Mouse (Mus musculus) CH12.LX (cell line): Measurements from ENCODE around the gene Pld5. TPM values are rescaled to one million over a fixed set of nuclear protein-coding genes. Genes with fewer than 3 reads are reported as not detected.

Experiments used
- DNase-seq: peaks from one replicate; pipeline ENCODE4 v3.0.0-alpha.2; 2013; ENCODE audit errors: extremely low read depth
- H3K27ac ChIP-seq: 2 replicates; pipeline ENCODE4 v1.5.1; 2012; ENCODE audit warnings: low read depth, mild to moderate bottlenecking, control low read depth, moderate library complexity; ENCODE audit not compliant: insufficient read depth
- H3K27me3 ChIP-seq: replicated peaks from 2 replicates; pipeline ENCODE3; 2012; ENCODE audit warnings: inconsistent platforms
- H3K36me3 ChIP-seq, 2 experiments: replicated peaks in 1 of 2; 2 replicates each; pipeline versions ENCODE3 to v1.6.1; 2012; ENCODE audit warnings: inconsistent platforms in 1 of 2, low read length in 1 of 2, mild to moderate bottlenecking in 1 of 2, mixed read lengths in 1 of 2, moderate library complexity in 1 of 2; ENCODE audit not compliant: control insufficient read depth in 1 of 2, insufficient read depth in 1 of 2
- H3K4me1 ChIP-seq, 2 experiments: 2 replicates each; pipeline ENCODE4 v1.6.1; 2012; ENCODE audit warnings: inconsistent platforms in 1 of 2, moderate library complexity in 1 of 2; ENCODE audit not compliant: insufficient read depth in 2 of 2, control insufficient read depth in 1 of 2
- H3K4me2 ChIP-seq: 2 replicates; pipeline ENCODE4 v1.6.1; 2012; ENCODE audit warnings: low read depth, mild to moderate bottlenecking, control low read depth; ENCODE audit not compliant: poor library complexity, insufficient read depth, severe bottlenecking
- H3K4me3 ChIP-seq, 3 experiments: fragments of 150-350 bp in 1 of 3; sonication (generic) in 1 of 3; replicated peaks in 1 of 3; 2 replicates each; pipeline versions ENCODE3 to v1.5.1; 2011 to 2012; ENCODE audit warnings: low read depth in 2 of 3, low read length in 2 of 3, mild to moderate bottlenecking in 2 of 3, moderate library complexity in 2 of 3, control low read depth in 1 of 3, improper control_type of control experiment in 1 of 3, inconsistent platforms in 1 of 3, mixed read lengths in 1 of 3; ENCODE audit not compliant: poor library complexity in 1 of 3
- H3K79me2 ChIP-seq: replicated peaks from 2 replicates; pipeline ENCODE4 v1.6.1; 2012; ENCODE audit warnings: mild to moderate bottlenecking, moderate library complexity; ENCODE audit not compliant: control insufficient read depth, poor library complexity, insufficient read depth, severe bottlenecking; ENCODE audit errors: extremely low read depth
- H3K9ac ChIP-seq: 2 replicates; pipeline ENCODE4 v1.6.1; 2012; ENCODE audit warnings: low read depth, mild to moderate bottlenecking, control low read depth, moderate library complexity; ENCODE audit not compliant: insufficient read depth
- H3K9me3 ChIP-seq: replicated peaks from 2 replicates; pipeline ENCODE3; 2012; ENCODE audit warnings: low read length, inconsistent platforms, mixed read lengths
- BHLHE40 ChIP-seq: IDR thresholded peaks from 2 replicates; pipeline ENCODE4 v1.6.1; 2011; ENCODE audit warnings: mild to moderate bottlenecking, low read depth, low read length, improper control_type of control experiment
- CHD1 ChIP-seq: IDR thresholded peaks from 2 replicates; pipeline ENCODE4 v1.6.1; 2012; ENCODE audit warnings: low read depth, low read length, improper control_type of control experiment, inconsistent platforms
- E2F4 ChIP-seq: IDR thresholded peaks from 2 replicates; pipeline ENCODE4 v1.6.1; 2011; ENCODE audit warnings: low read depth, low read length, improper control_type of control experiment; ENCODE audit not compliant: insufficient replicate concordance
- ELF1 ChIP-seq: IDR thresholded peaks from 2 replicates; pipeline ENCODE4 v1.6.1; 2014; ENCODE audit warnings: low read depth, mild to moderate bottlenecking, inconsistent platforms, low read length, improper control_type of control experiment
- ETS1 ChIP-seq: conservative IDR thresholded peaks from 2 replicates; pipeline ENCODE4 v1.6.1; 2012; ENCODE audit warnings: low read depth, mild to moderate bottlenecking, inconsistent platforms, low read length, improper control_type of control experiment, moderate library complexity
- HCFC1 ChIP-seq: IDR thresholded peaks from 2 replicates; pipeline ENCODE4 v1.6.1; 2012; ENCODE audit warnings: low read depth, mild to moderate bottlenecking, inconsistent platforms, low read length, improper control_type of control experiment
- IRF4 ChIP-seq: IDR thresholded peaks from 2 replicates; pipeline ENCODE4 v1.6.1; 2014; ENCODE audit warnings: low read depth, mild to moderate bottlenecking, inconsistent platforms, low read length, improper control_type of control experiment
- JUN ChIP-seq: IDR thresholded peaks from 2 replicates; pipeline ENCODE4 v1.6.1; 2011; ENCODE audit warnings: low read depth, mild to moderate bottlenecking, low read length, improper control_type of control experiment, moderate library complexity; ENCODE audit not compliant: insufficient read depth
- KAT2A ChIP-seq: IDR thresholded peaks from 2 replicates; pipeline ENCODE4 v1.6.1; 2012; ENCODE audit warnings: low read length, improper control_type of control experiment, inconsistent platforms; ENCODE audit not compliant: insufficient replicate concordance
- MAFK ChIP-seq: IDR thresholded peaks from 2 replicates; pipeline ENCODE4 v1.6.1; 2011; ENCODE audit warnings: low read length, improper control_type of control experiment; ENCODE audit not compliant: insufficient replicate concordance
- MAX ChIP-seq: IDR thresholded peaks from 2 replicates; pipeline ENCODE4 v1.6.1; 2011; ENCODE audit warnings: low read length, improper control_type of control experiment
- MEF2A ChIP-seq: IDR thresholded peaks from 2 replicates; pipeline ENCODE4 v1.6.1; 2014; ENCODE audit warnings: low read depth, mild to moderate bottlenecking, inconsistent platforms, low read length, improper control_type of control experiment, borderline replicate concordance
- MXI1 ChIP-seq: IDR thresholded peaks from 2 replicates; pipeline ENCODE4 v1.6.1; 2011; ENCODE audit warnings: mild to moderate bottlenecking, low read depth, low read length, improper control_type of control experiment
- MYC ChIP-seq: IDR thresholded peaks from 2 replicates; pipeline ENCODE4 v1.6.1; 2011; ENCODE audit warnings: low read depth, mild to moderate bottlenecking, improper control_type of control experiment, low read length
- NELFE ChIP-seq: IDR thresholded peaks from 2 replicates; pipeline ENCODE4 v1.6.1; 2011; ENCODE audit warnings: low read depth, low read length, improper control_type of control experiment
- NRF1 ChIP-seq: IDR thresholded peaks from 2 replicates; pipeline ENCODE4 v1.6.1; 2014; ENCODE audit warnings: low read depth, mild to moderate bottlenecking, inconsistent platforms, low read length, improper control_type of control experiment, moderate library complexity
- PAX5 ChIP-seq: IDR thresholded peaks from 2 replicates; pipeline ENCODE4 v1.6.1; 2012; ENCODE audit warnings: low read length, inconsistent platforms, mixed read lengths
- POLR2A ChIP-seq: IDR thresholded peaks from 2 replicates; pipeline ENCODE4 v1.6.1; 2011; ENCODE audit warnings: low read depth, mild to moderate bottlenecking, improper control_type of control experiment, low read length
- POLR2AphosphoS2 ChIP-seq: IDR thresholded peaks from 2 replicates; pipeline ENCODE4 v1.6.1; 2011; ENCODE audit warnings: low read depth, low read length, improper control_type of control experiment
- RAD21 ChIP-seq: IDR thresholded peaks from 2 replicates; pipeline ENCODE4 v1.6.1; 2011; ENCODE audit warnings: low read depth, mild to moderate bottlenecking, low read length, improper control_type of control experiment, moderate library complexity
- RCOR1 ChIP-seq: conservative IDR thresholded peaks from 2 replicates; pipeline ENCODE4 v1.6.1; 2012; ENCODE audit warnings: low read depth, mild to moderate bottlenecking, inconsistent platforms, low read length, improper control_type of control experiment
- SMC3 ChIP-seq: IDR thresholded peaks from 2 replicates; pipeline ENCODE4 v1.6.1; 2011; ENCODE audit warnings: low read depth, low read length, improper control_type of control experiment
- TBP ChIP-seq: conservative IDR thresholded peaks from 2 replicates; pipeline ENCODE4 v1.6.1; 2011; ENCODE audit warnings: low read depth, low read length, improper control_type of control experiment
- TCF12 ChIP-seq: IDR thresholded peaks from 2 replicates; pipeline ENCODE4 v1.6.1; 2014; ENCODE audit warnings: low read depth, mild to moderate bottlenecking, inconsistent platforms, low read length, improper control_type of control experiment
- UBTF ChIP-seq: IDR thresholded peaks from 2 replicates; pipeline ENCODE4 v1.6.1; 2012; ENCODE audit warnings: low read depth, mild to moderate bottlenecking, inconsistent platforms, low read length, improper control_type of control experiment, moderate library complexity
- USF1 ChIP-seq: IDR thresholded peaks from 2 replicates; pipeline ENCODE4 v1.6.1; 2014; ENCODE audit warnings: low read depth, mild to moderate bottlenecking, inconsistent platforms, low read length, improper control_type of control experiment
- USF2 ChIP-seq: conservative IDR thresholded peaks from 2 replicates; pipeline ENCODE4 v1.6.1; 2011; ENCODE audit warnings: low read depth, low read length, improper control_type of control experiment
- ZC3H11A ChIP-seq: IDR thresholded peaks from 2 replicates; pipeline ENCODE4 v1.6.1; 2012; ENCODE audit warnings: low read depth, mild to moderate bottlenecking, inconsistent platforms, low read length, improper control_type of control experiment
- ZKSCAN1 ChIP-seq: IDR thresholded peaks from 2 replicates; pipeline ENCODE4 v1.6.1; 2012; ENCODE audit warnings: low read depth, inconsistent platforms, low read length, improper control_type of control experiment, borderline replicate concordance
- ZMIZ1 ChIP-seq: IDR thresholded peaks from 2 replicates; pipeline ENCODE4 v1.6.1; 2012; ENCODE audit warnings: low read depth, mild to moderate bottlenecking, inconsistent platforms, low read length, improper control_type of control experiment
- dilution Hi-C: fragments of 300-500 bp; cut with MboI; formaldehyde crosslinking; loops from 2 replicates; pipeline ENCODE4 v1.14.3; 2020; ENCODE audit warnings: low sequenced_read_pairs; ENCODE audit not compliant: extremely low pct_unique_long_range_greater_than_20kb, extremely low pct_ligation_motif_present
- in situ Hi-C: fragments of 300-500 bp; cut with MboI; formaldehyde crosslinking; loops from 3 replicates; pipeline ENCODE4 v1.14.3; 2019; ENCODE audit warnings: low sequenced_read_pairs, low pct_ligation_motif_present, low pct_unique_long_range_greater_than_20kb, mixed read lengths
- polyA plus RNA-seq: library from polyadenylated mRNA; unstranded; fragments of >175 nt; gene quantifications from 2 replicates; pipeline ENCODE4 v1.2.1, GENCODE M21; 2012; ENCODE audit warnings: low read depth; ENCODE audit not compliant: insufficient read length
- total RNA-seq, 2 experiments: library from RNA; depleted of rRNA; stranded (reverse); fragments of 300-350 nt in 1 of 2; fragments of >200 nt in 1 of 2; gene quantifications; 2 replicates each; pipeline ENCODE4 v1.2.3; 2012 to 2014

The Pld5 gene
- total and polyA plus RNA-seq, 3 experiments: not detected

GRCm38 (mm10) chr1:176145306-176145705, 129.8 kb downstream of the Pld5 start:
- Histone ChIP-seq H3K27me3 (no peaks in the 10 kb centered on the region), H3K9me3 (no peaks in the 10 kb centered on the region), H3K79me2 (no peaks in the 10 kb centered on the region), H3K4me1 (no peaks in the 10 kb centered on the region), H3K4me3 (no peak overlapping the region), H3K36me3 (no peaks in the 10 kb centered on the region), H3K4me2 (no peak overlapping the region), H3K9ac (no peak overlapping the region), H3K27ac (no peak overlapping the region)
- no peak for DNase-seq
- TF ChIP-seq POLR2AphosphoS2 (no peak), MEF2A (no peak), PAX5 (no peak), ELF1 (no peak), RAD21 (no peak), ETS1 (no peak), NRF1 (no peak), NELFE (no peak), ZMIZ1 (no peak), ZKSCAN1 (no peak), SMC3 (no peak), MAFK (no peak), JUN (no peak), MXI1 (no peak), USF2 (no peak), IRF4 (no peak)
- dilution Hi-C loops (no loop called here), in situ Hi-C loops (no loop called here)

GRCm38 (mm10) chr1:176134379-176134778, 140.7 kb downstream of the Pld5 start:
- Histone ChIP-seq H3K9ac (no peak overlapping the region), H3K4me1 (no peaks in the 10 kb centered on the region), H3K4me3 (no peak overlapping the region)
- DNase-seq: no peak
- TF ChIP-seq USF1 (no peak), MAX (no peak), POLR2A (no peak), JUN (no peak), ELF1 (no peak), MAFK (no peak), MEF2A (no peak), TBP (no peak), E2F4 (no peak), POLR2AphosphoS2 (no peak), CHD1 (no peak), MYC (no peak), TCF12 (no peak), RAD21 (no peak), BHLHE40 (no peak), ZC3H11A (no peak), RCOR1 (no peak), UBTF (no peak), KAT2A (no peak), HCFC1 (no peak)
- TF ChIP-seq, all 38 proteins: peak for 0
- Histone ChIP-seq H3K79me2 (no peaks in the 10 kb centered on the region), H3K36me3 (no peaks in the 10 kb centered on the region), H3K4me2 (no peak overlapping the region), H3K27me3 (no peaks in the 10 kb centered on the region), H3K9me3 (no peaks in the 10 kb centered on the region), H3K27ac (no peak overlapping the region)
- in situ Hi-C loops (no loop called here), dilution Hi-C loops (no loop called here)
